Mouse (Mus musculus) limb, embryonic 14.5 days (tissue): ENCODE measurements at regions not wholly inside any gene's neighbourhood (a gene's known extent, or its start where the extent isn't known, plus 50 kb on each side); places are given as distances from the start of the nearest gene placed in this dataset.

ENCODE experiments used
- ATAC-seq: fragments of 200-750 bp; cut with Nextera tagmentation; 2 replicates; pipeline ENCODE4 v1.8.0; 2017; ENCODE audit warnings: low read depth, moderate number of reproducible peaks, moderate TSS enrichment; ENCODE audit not compliant: low FRiP score
- DNase-seq: peaks from one replicate; pipeline ENCODE4 v3.0.0-alpha.2; 2015; ENCODE audit warnings: low spot score
- H3K27ac ChIP-seq: fragments of 300-500 bp; sonication (generic); replicated peaks from 2 replicates; pipeline ENCODE4 v1.5.1; 2014; ENCODE audit warnings: low read depth, mild to moderate bottlenecking, low read length, moderate library complexity, mixed read lengths
- H3K27me3 ChIP-seq: fragments of 300-500 bp; sonication (generic); 2 replicates; pipeline ENCODE4 v1.6.1; 2014; ENCODE audit warnings: low read length, mixed read lengths; ENCODE audit not compliant: control insufficient read depth, insufficient read depth
- H3K36me3 ChIP-seq: fragments of 300-500 bp; sonication (generic); 2 replicates; pipeline ENCODE4 v1.6.1; 2014; ENCODE audit warnings: mild to moderate bottlenecking, low read length, moderate library complexity, mixed read lengths; ENCODE audit not compliant: control insufficient read depth, insufficient read depth
- H3K4me1 ChIP-seq: fragments of 300-500 bp; sonication (generic); 2 replicates; pipeline ENCODE4 v1.6.1; 2014; ENCODE audit warnings: antibody characterized with exemption, low read length, mixed read lengths; ENCODE audit not compliant: control insufficient read depth, insufficient read depth
- H3K4me2 ChIP-seq: fragments of 300-500 bp; sonication (generic); replicated peaks from 2 replicates; pipeline ENCODE4 v1.6.1; 2014; ENCODE audit warnings: low read depth, mild to moderate bottlenecking, low read length, moderate library complexity; ENCODE audit not compliant: severe bottlenecking
- H3K4me3 ChIP-seq: fragments of 300-500 bp; sonication (generic); replicated peaks from 2 replicates; pipeline ENCODE4 v1.5.1; 2014; ENCODE audit warnings: low read length
- H3K9ac ChIP-seq: fragments of 300-500 bp; sonication (generic); 2 replicates; pipeline ENCODE4 v1.6.1; 2014; ENCODE audit warnings: mild to moderate bottlenecking, low read depth, low read length, moderate library complexity; ENCODE audit not compliant: severe bottlenecking
- H3K9me3 ChIP-seq: fragments of 300-500 bp; sonication (generic); 2 replicates; pipeline ENCODE4 v1.6.1; 2016; ENCODE audit warnings: low read length; ENCODE audit not compliant: control insufficient read depth
- POLR2A ChIP-seq: fragments of 200-500 bp; IDR thresholded peaks from 2 replicates; pipeline ENCODE4 v1.8.0; 2012; ENCODE audit warnings: inconsistent platforms, mild to moderate bottlenecking, moderate library complexity, borderline replicate concordance; ENCODE audit not compliant: insufficient read depth, insufficient read length; ENCODE audit errors: extremely low read depth
- WGBS: fragments of 180-500 bp; shearing (Covaris S2); extraction: QIAGEN DNeasy Blood & Tissue Kit; methylation state at CpG from one replicate; pipeline ENCODE4 v1.1.7; 2014; 5-methylcytosine and 5-hydroxymethylcytosine counted together

- no peak overlapping the region for H3K9ac ChIP-seq
- no peak overlapping the region for H3K4me3 ChIP-seq
- H3K9me3 ChIP-seq = no peaks in the 10 kb centered on the region
- H3K27ac ChIP-seq = 0 out of 2 replicates have a peak overlapping the region, but pooled peaks have one; percentile 4
- WGBS = 77% methylated on average over 4 of the region's 4 CpGs
- TF ChIP-seq POLR2A = no peak
- H3K4me1 ChIP-seq = peaks cover 25% of the 10 kb centered on the region
- no peak overlapping the region for H3K4me2 ChIP-seq
- no peaks in the 10 kb centered on the region for H3K36me3 ChIP-seq
- no peaks in the 10 kb centered on the region for H3K27me3 ChIP-seq
- ATAC-seq = no peak
- DNase-seq = no peak
Observed at GRCm38 (mm10) chr1:12612102-12612501, 1198.2 kb downstream of the A830018L16Rik start.

- H3K36me3 ChIP-seq = no peaks in the 10 kb centered on the region
- DNase-seq (peak; percentile 64), ATAC-seq (0 out of 2 replicates have a peak, but pooled peaks have one; percentile 47)
- WGBS = 25% methylated on average over 3 of the region's 3 CpGs
- no peak overlapping the region for H3K4me2 ChIP-seq
- no peaks in the 10 kb centered on the region for H3K9me3 ChIP-seq
- no peak overlapping the region; the same call in 1 of the 2 replicates for H3K27ac ChIP-seq
- no peak overlapping the region for H3K4me3 ChIP-seq
- H3K9ac ChIP-seq = no peak overlapping the region
- H3K4me1 ChIP-seq = peaks cover 25% of the 10 kb centered on the region
- no peaks in the 10 kb centered on the region for H3K27me3 ChIP-seq
- no peak for TF ChIP-seq POLR2A
Observed at GRCm38 (mm10) chr1:12615303-12615702, 1201.4 kb downstream of the A830018L16Rik start.

GRCm38 (mm10) chr1:12615733-12616481 lies 1202.0 kb downstream of the A830018L16Rik start:
- WGBS = 30% methylated on average over 10 of the region's 10 CpGs
- H3K9me3 ChIP-seq = no peaks in the 10 kb centered on the region
- DNase-seq = peak; percentile 50
- no peaks in the 10 kb centered on the region for H3K27me3 ChIP-seq
- no peak overlapping the region; the same call in 1 of the 2 replicates for H3K27ac ChIP-seq
- H3K4me3 ChIP-seq = no peak overlapping the region
- H3K36me3 ChIP-seq = no peaks in the 10 kb centered on the region
- H3K4me1 ChIP-seq = peaks cover 25% of the 10 kb centered on the region
- H3K4me2 ChIP-seq = no peak overlapping the region
- no peak for TF ChIP-seq POLR2A
- no peak overlapping the region for H3K9ac ChIP-seq
- 0 out of 2 replicates have a peak, but pooled peaks have one; percentile 32 for ATAC-seq

- WGBS = 80% methylated on average over 2 of the region's 2 CpGs
- TF ChIP-seq POLR2A = no peak
Observed at GRCm38 (mm10) chr1:12619981-12620380, 1206.1 kb downstream of the A830018L16Rik start.

GRCm38 (mm10) chr1:12620825-12621224 lies 1206.9 kb downstream of the A830018L16Rik start:
- H3K4me1 ChIP-seq = peaks cover 10% of the 10 kb centered on the region
- no peak overlapping the region for H3K4me2 ChIP-seq
- DNase-seq = no peak
- no peak overlapping the region for H3K4me3 ChIP-seq
- H3K9ac ChIP-seq = no peak overlapping the region
- 77% methylated on average over 6 of the region's 6 CpGs for WGBS
- ATAC-seq = no peak
- no peaks in the 10 kb centered on the region for H3K9me3 ChIP-seq
- no peaks in the 10 kb centered on the region for H3K27me3 ChIP-seq
- no peak overlapping the region for H3K27ac ChIP-seq
- H3K36me3 ChIP-seq = no peaks in the 10 kb centered on the region
- TF ChIP-seq POLR2A = no peak

More at GRCm38 (mm10) chr1:12619981-12620380, 1206.1 kb downstream of the A830018L16Rik start:
- H3K4me3 ChIP-seq = no peak overlapping the region
- H3K4me2 ChIP-seq = no peak overlapping the region
- no peaks in the 10 kb centered on the region for H3K27me3 ChIP-seq
- H3K36me3 ChIP-seq = no peaks in the 10 kb centered on the region
- DNase-seq (peak; percentile 1), ATAC-seq (no peak)
- no peaks in the 10 kb centered on the region for H3K9me3 ChIP-seq
- H3K9ac ChIP-seq = no peak overlapping the region
- H3K4me1 ChIP-seq = peaks cover 16% of the 10 kb centered on the region
- H3K27ac ChIP-seq = no peak overlapping the region
